Mouse (Mus musculus) megakaryocyte, embryonic 14.5 days (primary cell): ENCODE measurements around the gene Cnbp.

Experiments
- FLI1 ChIP-seq: IDR thresholded peaks from 2 replicates; pipeline ENCODE4 v1.6.1; 2012; ENCODE audit warnings: low read length, inconsistent platforms, mixed read lengths
- GATA1 ChIP-seq: IDR thresholded peaks from 3 replicates; pipeline ENCODE4 v1.6.1; 2012; ENCODE audit warnings: mixed read lengths, low read length, inconsistent platforms, borderline replicate concordance

DNA sequence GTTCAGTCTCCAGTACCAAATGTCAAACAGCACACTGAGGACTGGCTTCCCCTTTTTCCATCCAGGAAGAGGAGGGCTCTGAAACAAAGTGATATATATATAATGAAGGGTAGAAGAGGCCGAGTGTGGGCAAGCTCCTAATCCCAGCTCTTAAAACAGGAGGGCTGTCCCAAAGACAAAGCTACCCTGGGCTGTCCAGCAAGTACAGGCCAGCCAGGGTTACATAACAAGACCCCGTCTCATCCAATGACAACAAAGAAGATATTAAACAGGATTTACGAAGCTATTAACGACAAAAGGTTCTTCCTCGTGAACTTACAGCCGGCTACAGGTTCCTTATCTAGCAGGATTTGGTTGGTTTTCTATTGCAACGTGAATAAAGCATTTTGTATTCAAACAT lies 46.0 kb downstream of the Cnbp start:
- TF ChIP-seq GATA1 (no peak), FLI1 (no peak)
